Mouse (Mus musculus) limb, embryonic 14.5 days (tissue): ENCODE measurements around the gene Ifit3b. TPM values are rescaled to one million over a fixed set of nuclear protein-coding genes. Genes with fewer than 3 reads are reported as not detected.
A peak's percentile ranks its signal among the peaks of the same experiment; 100 is the strongest.

ENCODE experiments used
- ATAC-seq: fragments of 200-750 bp; cut with Nextera tagmentation; 2 replicates; pipeline ENCODE4 v1.8.0; 2017; ENCODE audit warnings: low read depth, moderate number of reproducible peaks, moderate TSS enrichment; ENCODE audit not compliant: low FRiP score
- DNase-seq: peaks from one replicate; pipeline ENCODE4 v3.0.0-alpha.2; 2015; ENCODE audit warnings: low spot score
- H3K27ac ChIP-seq: fragments of 300-500 bp; sonication (generic); replicated peaks from 2 replicates; pipeline ENCODE4 v1.5.1; 2014; ENCODE audit warnings: low read depth, mild to moderate bottlenecking, low read length, moderate library complexity, mixed read lengths
- H3K27me3 ChIP-seq: fragments of 300-500 bp; sonication (generic); 2 replicates; pipeline ENCODE4 v1.6.1; 2014; ENCODE audit warnings: low read length, mixed read lengths; ENCODE audit not compliant: control insufficient read depth, insufficient read depth
- H3K36me3 ChIP-seq: fragments of 300-500 bp; sonication (generic); 2 replicates; pipeline ENCODE4 v1.6.1; 2014; ENCODE audit warnings: mild to moderate bottlenecking, low read length, moderate library complexity, mixed read lengths; ENCODE audit not compliant: control insufficient read depth, insufficient read depth
- H3K4me1 ChIP-seq: fragments of 300-500 bp; sonication (generic); 2 replicates; pipeline ENCODE4 v1.6.1; 2014; ENCODE audit warnings: antibody characterized with exemption, low read length, mixed read lengths; ENCODE audit not compliant: control insufficient read depth, insufficient read depth
- H3K4me2 ChIP-seq: fragments of 300-500 bp; sonication (generic); replicated peaks from 2 replicates; pipeline ENCODE4 v1.6.1; 2014; ENCODE audit warnings: low read depth, mild to moderate bottlenecking, low read length, moderate library complexity; ENCODE audit not compliant: severe bottlenecking
- H3K4me3 ChIP-seq: fragments of 300-500 bp; sonication (generic); replicated peaks from 2 replicates; pipeline ENCODE4 v1.5.1; 2014; ENCODE audit warnings: low read length
- H3K9ac ChIP-seq: fragments of 300-500 bp; sonication (generic); 2 replicates; pipeline ENCODE4 v1.6.1; 2014; ENCODE audit warnings: mild to moderate bottlenecking, low read depth, low read length, moderate library complexity; ENCODE audit not compliant: severe bottlenecking
- H3K9me3 ChIP-seq: fragments of 300-500 bp; sonication (generic); 2 replicates; pipeline ENCODE4 v1.6.1; 2016; ENCODE audit warnings: low read length; ENCODE audit not compliant: control insufficient read depth
- POLR2A ChIP-seq: fragments of 200-500 bp; IDR thresholded peaks from 2 replicates; pipeline ENCODE4 v1.8.0; 2012; ENCODE audit warnings: inconsistent platforms, mild to moderate bottlenecking, moderate library complexity, borderline replicate concordance; ENCODE audit not compliant: insufficient read depth, insufficient read length; ENCODE audit errors: extremely low read depth
- WGBS: fragments of 180-500 bp; shearing (Covaris S2); extraction: QIAGEN DNeasy Blood & Tissue Kit; methylation state at CpG from one replicate; pipeline ENCODE4 v1.1.7; 2014; 5-methylcytosine and 5-hydroxymethylcytosine counted together
- polyA plus RNA-seq, 2 experiments: library from polyadenylated mRNA; depleted of rRNA in 1 of 2; stranded (reverse) in 1 of 2; unstranded in 1 of 2; fragments of >200 nt; fragmentation: Nextera tagmentation in 1 of 2; extraction: Ambion mirVana in 1 of 2; gene quantifications; 2 replicates each; pipeline versions ENCODE4 v1.2.1 to v1.2.3; 2012 to 2014

Ifit3b gene
- polyA plus RNA-seq, 2 experiments, result 0.20 TPM; not detected in 1

GRCm38 (mm10) chr19:34627496-34627895 lies 19.7 kb downstream of the Ifit3b start:
- no peak overlapping the region for H3K4me2 ChIP-seq
- no peaks in the 10 kb centered on the region for H3K27me3 ChIP-seq
- no peaks in the 10 kb centered on the region for H3K36me3 ChIP-seq
- 49% methylated on average over 2 of the region's 2 CpGs for WGBS
- TF ChIP-seq POLR2A, result no peak
- H3K9me3 ChIP-seq, result no peaks in the 10 kb centered on the region
- DNase-seq (no peak), ATAC-seq (no peak)
- H3K27ac ChIP-seq, result no peak overlapping the region
- no peak overlapping the region for H3K4me3 ChIP-seq
- H3K9ac ChIP-seq, result no peak overlapping the region
- no peaks in the 10 kb centered on the region for H3K4me1 ChIP-seq

GRCm38 (mm10) chr19:34631487-34631886 lies 23.7 kb downstream of the Ifit3b start:
- Histone ChIP-seq H3K4me1 (no peaks in the 10 kb centered on the region), H3K27ac (no peak overlapping the region), H3K9ac (no peak overlapping the region), H3K4me2 (no peak overlapping the region), H3K4me3 (no peak overlapping the region), H3K27me3 (no peaks in the 10 kb centered on the region), H3K36me3 (no peaks in the 10 kb centered on the region), H3K9me3 (no peaks in the 10 kb centered on the region)
- DNase-seq, result no peak
- ATAC-seq, result no peak
- no peak for TF ChIP-seq POLR2A

- WGBS, result 78% methylated on average over 2 of the region's 2 CpGs
- TF ChIP-seq POLR2A, result no peak
Observed at GRCm38 (mm10) chr19:34633484-34633883, 25.7 kb downstream of the Ifit3b start.

GRCm38 (mm10) chr19:34636933-34637557 lies 29.3 kb downstream of the Ifit3b start:
- Histone ChIP-seq H3K9ac (no peak overlapping the region), H3K4me1 (no peaks in the 10 kb centered on the region), H3K4me3 (no peak overlapping the region), H3K9me3 (no peaks in the 10 kb centered on the region), H3K4me2 (no peak overlapping the region), H3K36me3 (no peaks in the 10 kb centered on the region), H3K27ac (no peak overlapping the region), H3K27me3 (no peaks in the 10 kb centered on the region)
- ATAC-seq (peak; percentile 50; the same call in 1 of the 2 replicates), DNase-seq (peak; percentile 49)
- 15% methylated on average over 3 of the region's 3 CpGs for WGBS
- TF ChIP-seq POLR2A, result no peak

More at GRCm38 (mm10) chr19:34633484-34633883, 25.7 kb downstream of the Ifit3b start:
- H3K27ac ChIP-seq, result no peak overlapping the region
- H3K4me3 ChIP-seq, result no peak overlapping the region
- no peak overlapping the region for H3K9ac ChIP-seq
- no peak for DNase-seq
- no peak for ATAC-seq
- H3K36me3 ChIP-seq, result no peaks in the 10 kb centered on the region
- no peaks in the 10 kb centered on the region for H3K27me3 ChIP-seq
- H3K4me2 ChIP-seq, result no peak overlapping the region
- H3K4me1 ChIP-seq, result no peaks in the 10 kb centered on the region
- no peaks in the 10 kb centered on the region for H3K9me3 ChIP-seq

GRCm38 (mm10) chr19:34640623-34641022 lies 32.9 kb downstream of the Ifit3b start, which contains the start of the genes Ifit1bl2 and Ifit1:
Gene Ifit1bl2, minus strand, starts transcription at chr19:34640743.
Gene Ifit1, plus strand, starts transcription at chr19:34640871.
- H3K9ac ChIP-seq, result peak within 1 kb of the TSS; percentile 13; the same call in 1 of the 2 replicates
- no peaks in the 10 kb centered on the region for H3K36me3 ChIP-seq
- no peak within 1 kb of the TSS for H3K4me2 ChIP-seq
- DNase-seq, result no peak
- H3K9me3 ChIP-seq, result no peaks in the 10 kb centered on the region
- no peak for ATAC-seq
- WGBS, result 29% methylated on average over 4 of the region's 4 CpGs
- no peak for TF ChIP-seq POLR2A
- H3K4me3 ChIP-seq, result no peak within 1 kb of the TSS
- no peak within 1 kb of the TSS for H3K27ac ChIP-seq
- no peaks in the 10 kb centered on the region for H3K27me3 ChIP-seq
- H3K4me1 ChIP-seq, result no peaks in the 10 kb centered on the region
